Mouse (Mus musculus): ENCODE data around the gene Got1.

DNA sequence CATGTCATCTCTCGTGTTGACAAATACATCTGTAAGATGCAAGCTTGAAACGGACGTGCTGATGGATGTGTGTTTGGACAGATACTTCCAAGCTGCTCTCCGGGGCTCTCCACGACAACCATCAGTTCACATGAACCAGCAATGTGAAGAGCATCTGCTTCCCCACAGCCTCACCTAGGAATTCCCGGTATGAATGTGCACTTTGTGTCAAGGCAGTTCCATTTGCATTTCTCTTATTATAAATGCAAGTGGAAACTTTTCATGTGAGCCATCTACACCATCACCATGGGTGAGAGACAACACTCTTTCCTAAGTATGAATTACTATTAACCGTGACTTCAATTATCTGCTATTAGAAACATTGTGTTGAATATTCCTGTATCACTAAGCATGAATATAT is 6.6 kb downstream of the Got1 start:
- TF ChIP-seq GATA1 (IDR thresholded peaks at IDR 0.05; ENCODE audit: low read length) (no peak), TAL1 (IDR thresholded peaks at IDR 0.05; ENCODE audit: low read length) (no peak)
